Mouse (Mus musculus): ENCODE results near the gene Yju2. TPM values are rescaled to one million over a fixed set of nuclear protein-coding genes. Genes with fewer than 3 reads are reported as not detected.

The Yju2 gene
- total RNA-seq, 2 experiments from 2014 or later, result 6.3 to 14.7 TPM

- no peak for ATAC-seq (ENCODE audit: poor library complexity, severe bottlenecking)
Observed at GRCm38 (mm10) chr17:55959946-55960740, 1.2 kb downstream of the Yju2 start.

DNA sequence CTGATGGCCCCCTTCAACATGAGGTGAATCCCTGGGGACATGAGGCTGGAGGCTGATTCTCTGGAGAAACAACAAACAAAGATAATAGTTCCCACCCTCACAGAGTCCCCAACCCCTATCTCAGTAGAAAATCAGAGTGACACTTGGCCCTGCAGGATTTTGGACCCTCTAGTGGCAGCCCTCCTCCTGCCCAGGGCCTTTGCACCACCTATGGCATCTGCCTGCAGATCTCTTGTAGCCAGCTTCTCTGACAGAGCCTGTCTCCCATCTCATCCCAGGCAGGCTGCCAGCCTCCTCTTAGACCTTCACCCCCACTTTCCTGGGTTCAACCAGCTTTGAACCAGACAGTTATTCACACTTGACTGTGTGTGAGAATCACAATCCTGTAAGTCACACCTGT is 1.9 kb downstream of the Yju2 start:
- ATAC-seq (ENCODE audit: poor library complexity, severe bottlenecking), result no peak

GRCm38 (mm10) chr17:55961631-55962030 is 2.7 kb downstream of the Yju2 start:
- no peak for ATAC-seq (ENCODE audit: poor library complexity, severe bottlenecking)

- ATAC-seq (ENCODE audit: poor library complexity, severe bottlenecking), result peak; percentile 58
Observed at GRCm38 (mm10) chr17:55963171-55963570, 4.3 kb downstream of the Yju2 start.

DNA sequence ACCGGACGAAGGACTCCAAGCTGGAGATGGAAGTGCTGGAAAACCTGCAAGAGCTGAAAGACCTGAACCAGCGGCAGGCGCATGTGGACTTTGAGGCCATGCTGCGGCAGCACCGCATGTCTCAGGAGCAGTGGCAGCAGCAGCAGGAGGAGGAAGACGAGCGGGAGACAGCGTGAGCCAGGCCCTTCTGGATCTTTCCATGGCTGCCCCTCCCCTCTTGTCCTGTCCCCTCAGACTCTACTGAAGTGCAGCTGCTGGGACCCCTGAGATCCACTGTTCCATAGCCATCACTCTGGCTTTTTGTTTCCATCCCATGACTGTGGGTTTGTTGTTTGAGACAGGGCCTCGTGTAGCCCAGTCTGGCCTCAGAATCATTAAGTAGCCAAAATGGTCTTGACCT is 5.6 kb downstream of the Yju2 start:
- no peak for ATAC-seq (ENCODE audit: poor library complexity, severe bottlenecking)

- ATAC-seq (ENCODE audit: poor library complexity, severe bottlenecking), result no peak
Observed at GRCm38 (mm10) chr17:55964996-55965395, 6.1 kb downstream of the Yju2 start.

DNA sequence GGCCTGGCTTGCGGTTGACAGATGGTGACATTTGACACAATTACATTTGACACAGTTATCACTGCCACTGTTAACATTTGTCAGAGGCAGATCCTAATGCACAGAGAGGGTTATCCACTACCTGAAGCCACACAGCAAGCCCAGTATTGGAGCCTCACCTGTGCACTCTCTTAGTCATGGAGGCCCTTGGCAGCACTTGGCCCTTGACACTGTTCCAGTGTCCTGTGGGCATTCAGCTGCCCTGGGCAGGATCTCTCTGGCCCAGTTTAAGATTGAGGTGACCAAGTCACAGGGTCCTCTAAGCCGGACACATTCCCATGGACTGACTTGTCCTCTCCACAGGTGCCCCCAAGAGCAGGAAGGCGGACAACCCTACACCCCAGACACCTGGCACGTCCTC is 8.3 kb downstream of the Yju2 start:
- ATAC-seq (ENCODE audit: poor library complexity, severe bottlenecking), result no peak

DNA sequence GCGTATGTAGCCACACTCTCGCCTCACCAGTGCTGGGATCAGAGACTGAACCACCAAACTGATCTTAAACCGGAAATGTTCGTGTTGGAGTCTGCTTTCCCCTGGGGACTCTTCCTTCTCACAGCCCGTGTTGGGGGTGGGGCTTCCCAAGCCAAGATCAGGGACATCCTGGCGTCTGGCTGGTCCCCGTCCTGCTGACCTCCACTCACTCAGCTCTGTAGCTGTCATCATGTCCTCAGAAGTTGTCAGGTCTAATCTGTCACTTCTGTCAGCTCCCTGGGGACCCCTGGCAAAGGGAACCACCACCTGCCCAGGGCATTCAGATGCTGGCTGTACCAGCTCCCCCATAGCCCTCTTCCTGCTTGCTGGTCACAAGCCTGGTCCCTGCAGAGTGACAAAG is 9.3 kb downstream of the Yju2 start:
- no peak for ATAC-seq (ENCODE audit: poor library complexity, severe bottlenecking)

DNA sequence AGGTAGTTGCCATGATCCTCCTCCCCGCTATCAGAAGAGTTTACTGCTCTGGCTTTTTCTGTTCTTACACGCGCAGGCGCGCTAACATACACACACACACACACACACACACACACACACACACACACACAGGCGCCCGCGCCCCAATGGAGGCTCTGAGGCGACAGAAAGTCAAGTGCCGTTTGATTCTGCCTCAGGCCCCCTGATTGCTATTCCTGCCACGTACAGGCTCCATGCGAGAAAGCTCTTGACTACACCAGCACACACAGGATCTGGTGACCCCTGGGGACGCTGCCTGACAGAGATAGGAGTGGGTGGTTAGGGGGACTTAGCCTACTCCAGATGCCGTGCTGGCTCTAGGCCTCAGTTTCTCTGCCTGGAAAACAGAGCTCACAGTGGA is 10.7 kb downstream of the Yju2 start:
- ATAC-seq (ENCODE audit: poor library complexity, severe bottlenecking), result no peak

DNA sequence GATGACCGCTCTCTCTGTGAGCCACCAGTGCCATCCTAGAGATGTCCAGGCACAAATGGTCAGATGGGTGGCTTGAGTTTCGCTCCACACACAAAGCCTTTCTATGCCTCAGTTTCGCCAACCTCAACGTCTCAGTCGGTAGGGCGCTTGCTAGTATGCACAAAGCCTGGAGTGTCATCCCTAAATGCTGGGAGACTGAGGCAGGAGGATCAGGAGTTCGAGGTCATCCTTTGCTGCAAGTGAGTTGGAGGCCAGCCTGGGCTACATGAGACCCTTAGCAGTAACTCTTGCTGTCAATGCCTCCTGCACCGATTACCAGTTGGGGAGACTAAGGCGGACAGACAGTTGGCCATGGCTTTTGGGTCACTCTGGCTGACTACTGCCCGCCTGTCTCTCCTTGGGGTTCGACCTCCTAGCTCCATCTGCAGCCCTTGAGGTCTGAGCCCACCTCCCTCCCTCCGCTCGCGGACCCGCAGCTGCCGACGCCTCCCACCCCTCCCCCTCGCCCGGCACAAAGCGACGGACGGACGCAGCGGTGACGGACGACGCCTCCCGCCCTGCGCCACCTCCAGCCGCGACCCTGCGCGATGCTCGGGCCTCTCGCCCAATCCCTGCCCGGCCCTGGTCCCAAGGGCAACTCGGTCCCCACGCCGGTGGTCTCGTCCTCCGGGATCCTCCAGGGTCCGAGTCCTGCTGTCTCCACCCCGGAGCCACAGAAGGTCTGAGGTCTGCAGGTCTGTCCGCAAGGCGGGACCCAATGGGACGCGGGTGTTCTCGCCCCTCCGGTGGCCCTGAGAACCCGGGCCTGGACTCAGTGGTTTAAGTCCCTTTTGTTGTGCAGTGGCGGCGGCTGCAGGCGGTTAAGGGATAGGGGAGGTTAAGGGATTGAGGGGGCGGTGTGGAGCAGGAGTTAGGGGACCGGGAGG is 11.3 kb downstream of the Yju2 start, which contains the start of gene Shd:
TSS of gene Shd (plus strand) at position 502 of the 926 bp plus-strand sequence.
- ATAC-seq (ENCODE audit: poor library complexity, severe bottlenecking), result peak; percentile 48

GRCm38 (mm10) chr17:55971453-55971852 is 12.6 kb downstream of the Yju2 start:
- no peak for ATAC-seq (ENCODE audit: poor library complexity, severe bottlenecking)

GRCm38 (mm10) chr17:55976255-55976862 is 17.5 kb downstream of the Yju2 start:
- peak; percentile 97 for ATAC-seq (ENCODE audit: poor library complexity, severe bottlenecking)

GRCm38 (mm10) chr17:55977301-55977700 is 18.4 kb downstream of the Yju2 start:
- no peak for ATAC-seq (ENCODE audit: poor library complexity, severe bottlenecking)

DNA sequence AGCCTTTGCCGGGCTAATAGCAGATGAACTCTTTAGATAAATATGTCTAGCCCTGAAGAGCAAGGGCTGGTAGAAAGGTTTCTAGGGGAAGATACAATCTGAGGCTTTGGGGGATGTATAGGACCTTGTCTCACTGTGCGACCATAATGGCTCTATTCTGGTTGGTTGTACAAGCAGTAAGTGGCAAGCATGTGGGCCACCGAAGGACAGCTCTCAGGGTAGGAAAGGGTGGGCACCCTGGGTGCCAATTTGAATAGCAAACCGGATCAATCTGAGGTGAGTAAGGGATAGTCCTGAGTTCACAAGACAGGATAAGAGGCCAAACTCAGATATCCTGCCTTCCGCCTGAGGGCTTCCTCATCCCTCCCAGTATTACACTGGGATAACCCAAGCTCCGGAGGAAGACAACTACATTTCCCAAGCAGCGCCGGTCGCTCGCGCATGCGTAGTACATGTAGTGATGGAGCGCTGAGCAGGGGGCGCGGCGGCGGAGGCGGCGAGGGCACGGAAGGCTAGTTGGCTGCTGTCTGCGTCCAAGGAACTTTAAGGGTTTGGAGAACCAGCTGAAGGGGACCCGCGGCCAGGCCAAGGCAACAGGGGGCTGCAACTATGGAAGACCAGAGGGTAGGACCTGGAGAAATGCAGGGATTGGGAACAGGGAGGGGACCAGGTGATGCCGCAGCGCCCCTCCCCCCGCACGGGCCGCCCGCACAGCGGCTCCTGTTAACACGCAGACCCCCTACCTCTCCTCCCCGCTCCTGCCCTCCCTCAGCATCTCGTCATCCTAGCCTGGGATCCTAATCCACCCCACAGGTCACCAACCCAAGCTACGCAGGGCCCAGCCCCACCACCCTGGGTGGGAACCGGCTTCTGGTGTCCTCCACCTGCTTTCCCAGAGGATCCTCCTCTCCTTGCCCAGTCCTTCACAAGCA is 27.4 kb downstream of the Yju2 start, which contains the start of gene Fsd1:
TSS of gene Fsd1 (plus strand) at position 480 of the 932 bp plus-strand sequence.
- no peak for ATAC-seq (ENCODE audit: poor library complexity, severe bottlenecking)

DNA sequence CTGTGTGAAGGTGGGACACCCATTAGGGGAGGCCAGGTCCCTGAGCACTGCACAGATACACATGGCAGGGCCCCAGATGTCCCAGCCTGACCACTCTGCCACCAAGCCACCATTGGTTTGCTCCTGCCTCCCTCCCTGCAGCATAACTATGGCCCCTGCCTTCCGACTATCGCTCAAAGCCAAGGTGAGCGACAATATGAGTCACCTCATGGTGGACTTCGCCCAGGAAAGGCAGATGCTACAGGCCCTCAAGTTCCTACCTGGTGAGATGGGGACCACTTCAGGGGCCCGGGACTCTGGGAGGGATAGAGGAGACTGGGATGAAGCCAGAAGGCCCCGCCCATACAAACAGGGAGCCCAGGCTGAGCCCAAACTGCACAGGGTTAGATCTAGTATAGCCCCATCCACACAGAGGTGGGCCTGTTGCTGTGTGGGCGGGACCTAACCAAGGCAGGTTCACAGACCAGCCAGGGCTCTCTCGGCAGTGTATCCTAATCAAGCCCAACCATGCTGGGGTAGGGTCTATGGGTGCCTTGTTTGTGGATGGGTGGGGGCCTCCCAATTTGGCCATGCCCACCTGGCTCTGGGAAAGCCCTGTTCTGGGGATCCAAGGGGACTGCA is 31.5 kb downstream of the Yju2 start:
- no peak for ATAC-seq (ENCODE audit: poor library complexity, severe bottlenecking)

- ATAC-seq (ENCODE audit: poor library complexity, severe bottlenecking), result no peak
Observed at GRCm38 (mm10) chr17:55996007-55996406, 37.1 kb downstream of the Yju2 start.

DNA sequence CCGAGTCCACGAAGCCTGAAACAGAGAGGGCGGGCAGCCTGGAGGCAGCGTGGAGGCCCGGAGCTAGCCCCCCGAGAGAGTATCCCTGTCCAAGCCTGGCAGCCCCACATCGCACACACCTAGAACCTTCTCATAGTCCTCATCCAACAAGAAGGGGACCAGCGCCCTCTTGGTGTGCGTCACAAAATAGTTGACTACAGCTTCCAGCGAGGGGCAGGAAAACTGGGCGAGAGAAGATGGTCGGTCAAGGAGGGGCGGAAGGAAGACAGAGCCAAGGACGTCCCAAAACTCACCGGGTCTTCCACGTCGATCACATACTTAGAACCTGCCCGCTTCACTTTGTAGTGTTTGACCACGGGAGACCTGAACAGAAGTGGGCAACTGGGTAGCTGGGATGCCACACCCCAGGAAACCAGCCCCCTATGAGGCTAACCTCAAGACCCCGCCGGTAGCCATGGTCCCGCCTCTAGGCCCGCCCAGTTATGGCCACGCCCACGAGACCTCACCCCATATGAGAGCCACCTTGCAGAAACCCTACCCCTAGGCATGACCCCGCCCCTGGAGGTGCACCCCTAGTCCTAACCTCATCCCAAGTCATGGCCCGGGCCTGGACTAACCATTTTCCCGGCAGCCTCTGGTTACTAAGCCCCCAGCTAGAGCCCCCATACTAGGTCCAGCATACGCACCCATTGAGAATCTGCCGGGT is 41.0 kb downstream of the Yju2 start:
- no peak for ATAC-seq (ENCODE audit: poor library complexity, severe bottlenecking)

- ATAC-seq (ENCODE audit: poor library complexity, severe bottlenecking), result peak; percentile 73
Observed at GRCm38 (mm10) chr17:56003000-56003399, 44.1 kb downstream of the Yju2 start.

DNA sequence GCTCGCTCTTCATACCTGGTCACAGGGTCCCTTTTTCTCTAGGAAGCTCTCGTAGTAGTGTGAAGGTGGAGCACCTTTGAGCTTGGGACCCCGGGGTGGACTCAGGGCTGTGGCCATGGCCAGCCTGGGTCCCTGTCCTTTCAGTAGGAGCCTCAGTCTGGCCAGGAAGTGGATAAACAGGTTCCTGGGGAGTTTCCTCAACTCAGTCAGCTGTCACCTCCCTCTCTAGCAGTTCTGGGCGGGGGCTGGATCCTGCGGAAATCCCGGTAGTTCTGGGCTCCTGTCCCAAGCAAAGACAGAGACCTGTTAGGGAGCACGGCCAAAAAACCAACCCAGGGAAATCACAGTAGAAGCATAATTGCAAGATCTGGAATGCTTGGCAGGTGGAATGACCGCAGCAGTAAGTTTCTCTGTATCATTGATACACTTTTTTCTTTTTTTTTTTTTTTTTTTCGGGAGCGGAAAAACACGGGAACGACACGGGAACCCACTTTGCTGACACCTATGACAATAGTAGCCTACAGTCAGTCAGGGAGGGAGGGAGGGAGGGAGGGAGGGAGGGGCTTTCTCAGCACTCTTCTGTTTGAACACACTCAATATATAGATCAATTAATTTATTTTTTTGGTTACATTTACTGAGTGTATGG is 46.6 kb downstream of the Yju2 start, which contains the start of the genes Stap2 and Mpnd:
TSS of gene Stap2 (minus strand) at position 170 of the 647 bp plus-strand sequence.
TSS of gene Mpnd (plus strand) at position 297 of the 647 bp plus-strand sequence.
- ATAC-seq (ENCODE audit: poor library complexity, severe bottlenecking), result no peak

Data from megakaryocyte, adult 5-6 weeks (primary cell).